Comparison of ENCODE assay signal across 10 mouse cellular contexts in the genomic region with DNA sequence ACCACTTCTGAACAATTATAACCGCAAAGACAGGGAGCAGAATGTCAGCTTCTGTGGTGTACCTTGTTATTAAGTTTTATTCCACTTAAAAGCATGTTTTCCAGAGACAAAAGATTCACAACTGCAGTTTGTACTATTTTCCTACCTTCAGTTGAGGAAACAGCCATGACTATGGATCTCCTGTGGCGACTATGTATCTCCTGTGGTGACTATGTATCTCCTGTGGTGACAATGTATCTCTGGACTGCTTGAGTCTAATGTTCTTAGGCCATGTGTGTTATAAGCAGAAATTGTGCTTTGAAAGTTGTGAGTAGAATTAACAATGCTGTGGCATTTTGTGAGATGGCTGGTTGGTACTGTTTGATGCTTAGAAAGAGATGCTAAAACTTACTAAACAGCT. TPM values are rescaled to one million over a fixed set of nuclear protein-coding genes. Genes with fewer than 3 reads are reported as not detected.
DNase-seq lines count a peak whose midpoint lies in the region; ATAC-seq lines count a peak whose summit lies in the region.
"Had no signal": no experiment of that assay in that cellular context is flagged by ENCODE, and none has a peak within 500 bp of the region (broad histone marks: within the 10 kb centered on the region; RNA-seq: fewer than 3 reads in every experiment).

No protein-coding gene starts in this region.

- no peak for ATAC-seq in heart, embryonic 14.5 days (ENCODE audit: insufficient number of reproducible peaks, insufficient read depth, low FRiP score, low read depth)
- no peak for ATAC-seq in midbrain, embryonic 16.5 days
- ATAC-seq in midbrain, embryonic 15.5 days (replicated peaks): no peak

- H3K4me2 ChIP-seq in heart, embryonic 14.5 days (ENCODE audit: low read length): peak overlapping the region; percentile 75
- no peak overlapping the region; the same call in 1 of the 2 replicates for H3K4me2 ChIP-seq in midbrain, embryonic 16.5 days (ENCODE audit: low read length)
- no peak overlapping the region for H3K4me2 ChIP-seq in midbrain, embryonic 15.5 days

- H3K9ac ChIP-seq in heart, embryonic 14.5 days (ENCODE audit: low read length): peak overlapping the region; percentile 45
- no peak overlapping the region for H3K9ac ChIP-seq in midbrain, embryonic 16.5 days (ENCODE audit: low read depth, low read length)
- no peak overlapping the region for H3K9ac ChIP-seq in midbrain, embryonic 15.5 days
- H3K9ac ChIP-seq: embryonic facial prominence, embryonic 13.5 days had no signal

- WGBS in heart, embryonic 14.5 days: 49% methylated on average over 2 of the region's 2 CpGs
- 59% methylated on average over 2 of the region's 2 CpGs for WGBS in midbrain, embryonic 16.5 days
- 55% methylated on average over 2 of the region's 2 CpGs for WGBS in midbrain, embryonic 15.5 days

- H3K36me3 ChIP-seq in heart, embryonic 14.5 days (ENCODE audit: control insufficient read depth, insufficient read depth, low read length): no peaks in the 10 kb centered on the region
- no peaks in the 10 kb centered on the region for H3K36me3 ChIP-seq in midbrain, embryonic 16.5 days (ENCODE audit: control insufficient read depth, insufficient read depth, low read length)
- no peaks in the 10 kb centered on the region for H3K36me3 ChIP-seq in midbrain, embryonic 15.5 days (replicated peaks)
- H3K36me3 ChIP-seq: embryonic facial prominence, embryonic 13.5 days had no signal

- H3K27me3 ChIP-seq in heart, embryonic 14.5 days (ENCODE audit: control insufficient read depth, insufficient read depth, low read length): no peaks in the 10 kb centered on the region
- H3K27me3 ChIP-seq in midbrain, embryonic 16.5 days (ENCODE audit: control insufficient read depth, insufficient read depth, low read depth, low read length): no peaks in the 10 kb centered on the region
- H3K27me3 ChIP-seq in midbrain, embryonic 15.5 days (replicated peaks): no peaks in the 10 kb centered on the region
- H3K27me3 ChIP-seq: embryonic facial prominence, embryonic 13.5 days had no signal

- H3K27ac ChIP-seq in heart, embryonic 14.5 days (replicated peaks in 1 of 2; ENCODE audit: control insufficient read depth in 1 of 2, insufficient read depth in 1 of 2, low read depth in 2 of 2, low read length in 2 of 2): peak overlapping the region; percentile 68 to 90
- H3K27ac ChIP-seq in midbrain, embryonic 16.5 days (ENCODE audit: low read length): peak overlapping the region; percentile 63; the same call in 1 of the 2 replicates
- H3K27ac ChIP-seq in midbrain, embryonic 15.5 days: no peak overlapping the region
- H3K27ac ChIP-seq: embryonic facial prominence, embryonic 13.5 days had no signal

- DNase-seq in heart, adult 18-20 months: no peak
- DNase-seq in ZHBTc4 (ENCODE audit: low read depth, low spot score): peak; percentile 13
- no peak for DNase-seq in adrenal gland, adult (ENCODE audit: inconsistent age in 2 of 2, low spot score in 1 of 2)
- no peak for DNase-seq in c-Kit-positive CD71-positive TER-119-positive erythroid progenitor cells, embryonic 14.5 days (ENCODE audit: low spot score)
- DNase-seq: cerebellum, adult 9-10 months; layer of hippocampus, postnatal 36 days had no signal

- 0 out of 4 replicates have a peak overlapping the region, but pooled peaks of 1 of the 2 experiments have one; percentile 45 for H3K4me3 ChIP-seq in heart, embryonic 14.5 days (ENCODE audit: control insufficient read depth in 1 of 2, insufficient read depth in 1 of 2, low read depth in 1 of 2, low read length in 2 of 2)
- no peak overlapping the region for H3K4me3 ChIP-seq in midbrain, embryonic 16.5 days (ENCODE audit: low read depth, low read length)
- no peak overlapping the region for H3K4me3 ChIP-seq in midbrain, embryonic 15.5 days

- H3K9me3 ChIP-seq in heart, embryonic 14.5 days (ENCODE audit: control insufficient read depth, low read length): no peaks in the 10 kb centered on the region
- H3K9me3 ChIP-seq in midbrain, embryonic 16.5 days (replicated peaks; ENCODE audit: control insufficient read depth, low read length, poor library complexity, severe bottlenecking): no peaks in the 10 kb centered on the region
- no peaks in the 10 kb centered on the region for H3K9me3 ChIP-seq in midbrain, embryonic 15.5 days
- H3K9me3 ChIP-seq: embryonic facial prominence, embryonic 13.5 days had no signal

- peaks cover 6 to 45% of the 10 kb centered on the region in 2 experiments for H3K4me1 ChIP-seq in heart, embryonic 14.5 days (ENCODE audit: control insufficient read depth in 2 of 2, insufficient read depth in 2 of 2, low read length in 2 of 2)
- H3K4me1 ChIP-seq in midbrain, embryonic 16.5 days (ENCODE audit: control insufficient read depth, insufficient read depth, low read length): peaks cover 11% of the 10 kb centered on the region
- peaks cover 23% of the 10 kb centered on the region for H3K4me1 ChIP-seq in midbrain, embryonic 15.5 days

RNA-seq across cellular contexts. Expression of gene Hivep2, which starts 51.5 kb away (rescaled TPM):
- polyA plus RNA-seq in heart, embryonic 14.5 days (2014; fragmentation: Nextera tagmentation; extraction: Ambion mirVana): 6.8 and 9.9 TPM in 2 replicates
- total RNA-seq in heart, adult 18-20 months (2021): 10 to 100 TPM; 18.4 to 18.8 TPM
- 10.7 and 11.0 TPM in 2 replicates for polyA plus RNA-seq in midbrain, embryonic 16.5 days (2015; fragmentation: Nextera tagmentation; extraction: Ambion mirVana)
- polyA plus RNA-seq in midbrain, embryonic 15.5 days (2015; fragmentation: Nextera tagmentation; extraction: Ambion mirVana): 10.6 and 12.0 TPM in 2 replicates
